Mouse (Mus musculus) cerebellum, adult 2 months (tissue): ENCODE measurements around the gene Atp5f1. TPM values are rescaled to one million over a fixed set of nuclear protein-coding genes. Genes with fewer than 3 reads are reported as not detected.
"Not testable (repeated sequence)": the region's sequence is repeated elsewhere in the genome, so short reads cannot be mapped to it uniquely, and the experiment has no call there.

ENCODE experiments used
- DNase-seq, 2 experiments: peaks; one replicate each; pipeline ENCODE4 v3.0.0; 2021
- H3K27ac ChIP-seq: fragments of 200-500 bp; 2 replicates; pipeline ENCODE4 v1.5.1; 2012; ENCODE audit warnings: low read length, control low read depth, inconsistent platforms; ENCODE audit not compliant: insufficient read depth
- H3K27me3 ChIP-seq: fragments of 200-500 bp; 2 replicates; pipeline ENCODE4 v1.6.1; 2012; ENCODE audit warnings: inconsistent platforms, mild to moderate bottlenecking, low read length, moderate library complexity; ENCODE audit not compliant: control insufficient read depth, insufficient read depth
- H3K4me1 ChIP-seq: fragments of 200-500 bp; 2 replicates; pipeline ENCODE4 v1.6.1; 2011; ENCODE audit warnings: low read length; ENCODE audit not compliant: control insufficient read depth, insufficient read depth
- H3K4me3 ChIP-seq: fragments of 200-500 bp; replicated peaks from 2 replicates; pipeline ENCODE3; 2011; ENCODE audit warnings: mild to moderate bottlenecking, low read depth, low read length, control low read depth; ENCODE audit not compliant: insufficient read depth
- CTCF ChIP-seq: fragments of 200-500 bp; IDR thresholded peaks from 2 replicates; pipeline ENCODE4 v1.5.1; 2011; ENCODE audit warnings: low read depth, mild to moderate bottlenecking, control low read depth, low read length, moderate library complexity, borderline replicate concordance; ENCODE audit not compliant: insufficient read depth
- POLR2A ChIP-seq: fragments of 200-500 bp; IDR thresholded peaks from 2 replicates; pipeline ENCODE4 v1.6.1; 2011; ENCODE audit warnings: low read length, control low read depth, borderline replicate concordance; ENCODE audit not compliant: insufficient read depth
- WGBS: fragments of 180-500 bp; shearing (Covaris S2); methylation state at CpG from one replicate; pipeline ENCODE4 v1.1.7; 2018; 5-methylcytosine and 5-hydroxymethylcytosine counted together
- polyA plus RNA-seq: library from polyadenylated mRNA; depleted of rRNA; stranded (reverse); fragments of >200 nt; gene quantifications from 2 replicates; pipeline ENCODE4 v1.2.3, GENCODE M21; 2012; rRNA removed

Gene Atp5f1
- 396 and 419 TPM in 2 replicates for polyA plus RNA-seq

GRCm38 (mm10) chr3:105959999-105960398, at the start of gene Atp5f1:
Gene Atp5f1, minus strand, starts transcription at chr3:105960099.
- TF ChIP-seq CTCF (no peak), POLR2A (no peak)
- WGBS, result 8% methylated on average over 6 of the region's 6 CpGs
- Histone ChIP-seq H3K4me1 (no peaks in the 10 kb centered on the region; the same call in 1 of the 2 replicates), H3K27ac (peak within 1 kb of the TSS; percentile 79), H3K27me3 (no peaks in the 10 kb centered on the region), H3K4me3 (peak within 1 kb of the TSS; percentile 69)
- DNase-seq, result no peak

GRCm38 (mm10) chr3:106003360-106003759, 43.5 kb upstream of the Atp5f1 start:
- not testable (repeated sequence) for H3K4me1 ChIP-seq, H3K27ac ChIP-seq, H3K4me3 ChIP-seq, DNase-seq, H3K27me3 ChIP-seq
- WGBS, result 56% methylated on average over 10 of the region's 10 CpGs

- 24% methylated on average over 17 of the region's 17 CpGs for WGBS
- Histone ChIP-seq H3K4me3 (peak overlapping the region; percentile 14), H3K27me3 (no peaks in the 10 kb centered on the region), H3K27ac (no peak overlapping the region), H3K4me1 (peaks cover 7% of the 10 kb centered on the region; the same call in 1 of the 2 replicates)
- TF ChIP-seq POLR2A (no peak), CTCF (no peak)
- DNase-seq, result peak; percentile 11 to 23
These were observed 41.8 kb upstream of the Atp5f1 start for GRCm38 (mm10) chr3:106001416-106002370.

- no peak for TF ChIP-seq POLR2A
- TF ChIP-seq CTCF, result no peak
- Histone ChIP-seq H3K4me3 (no peak overlapping the region), H3K27ac (no peak overlapping the region), H3K4me1 (peaks cover 7% of the 10 kb centered on the region; the same call in 1 of the 2 replicates), H3K27me3 (no peaks in the 10 kb centered on the region)
- no peak for DNase-seq
- WGBS, result 26% methylated on average over 11 of the region's 11 CpGs
These were observed 40.9 kb upstream of the Atp5f1 start for GRCm38 (mm10) chr3:106000707-106001375.

- H3K27ac ChIP-seq, result no peak overlapping the region
- WGBS, result 78% methylated on average over 2 of the region's 2 CpGs
- H3K4me3 ChIP-seq, result no peak overlapping the region
- no peak for TF ChIP-seq CTCF
- no peak for TF ChIP-seq POLR2A
- no peak for DNase-seq
- no peaks in the 10 kb centered on the region for H3K27me3 ChIP-seq
- H3K4me1 ChIP-seq, result no peaks in the 10 kb centered on the region
These were observed 34.8 kb upstream of the Atp5f1 start for GRCm38 (mm10) chr3:105994730-105995129.

- TF ChIP-seq CTCF, result peak; percentile 43
- no peak for TF ChIP-seq POLR2A
- H3K27ac ChIP-seq, result no peak overlapping the region
- 27% methylated on average over 4 of the region's 4 CpGs for WGBS
These were observed 31.9 kb upstream of the Atp5f1 start for GRCm38 (mm10) chr3:105991653-105992283.

GRCm38 (mm10) chr3:105989611-105990010, 29.7 kb upstream of the Atp5f1 start:
- not testable (repeated sequence) for H3K27me3 ChIP-seq, H3K4me1 ChIP-seq, H3K4me3 ChIP-seq, DNase-seq, H3K27ac ChIP-seq
- 62% methylated on average over 5 of the region's 5 CpGs for WGBS

More at GRCm38 (mm10) chr3:105991653-105992283, 31.9 kb upstream of the Atp5f1 start:
- Histone ChIP-seq H3K4me3 (no peak overlapping the region), H3K4me1 (no peaks in the 10 kb centered on the region), H3K27me3 (no peaks in the 10 kb centered on the region)
- peak; percentile 21 to 31 for DNase-seq

- no peak for TF ChIP-seq POLR2A
- no peak for TF ChIP-seq CTCF
- Histone ChIP-seq H3K27me3 (no peaks in the 10 kb centered on the region), H3K4me3 (no peak overlapping the region), H3K27ac (no peak overlapping the region), H3K4me1 (no peaks in the 10 kb centered on the region; the same call in 1 of the 2 replicates)
- DNase-seq, result no peak
- WGBS, result 91% methylated on average over 2 of the region's 2 CpGs
These were observed 14.3 kb upstream of the Atp5f1 start for GRCm38 (mm10) chr3:105974174-105974573.
